In genomic region chr1:139391747-139392146, GRCm38 (mm10) we compare ENCODE assay signal across 22 mouse cellular contexts. TPM values are rescaled to one million over a fixed set of nuclear protein-coding genes. Genes with fewer than 3 reads are reported as not detected.
DNase-seq lines count a peak whose midpoint lies in the region; ATAC-seq lines count a peak whose summit lies in the region.
"Had no signal": no experiment of that assay in that cellular context is flagged by ENCODE, and none has a peak within 500 bp of the region (broad histone marks: within the 10 kb centered on the region; RNA-seq: fewer than 3 reads in every experiment).

No protein-coding gene starts in this region.

- no peaks in the 10 kb centered on the region for H3K36me3 ChIP-seq in hindbrain, embryonic 12.5 days
- H3K36me3 ChIP-seq in hindbrain, embryonic 16.5 days (ENCODE audit: control insufficient read depth, insufficient read depth, low read length): no peaks in the 10 kb centered on the region
- H3K36me3 ChIP-seq in neural tube, embryonic 11.5 days (ENCODE audit: control insufficient read depth, insufficient read depth, low read length): no peaks in the 10 kb centered on the region
- no peaks in the 10 kb centered on the region for H3K36me3 ChIP-seq in neural tube, embryonic 15.5 days
- H3K36me3 ChIP-seq: forebrain, embryonic 15.5 days; G1E; heart, embryonic 10.5 days; intestine, embryonic 15.5 days had no signal

- peak; percentile 8 for DNase-seq in embryo, embryonic 10.5 days (ENCODE audit: low spot score)
- no peak for DNase-seq in embryo, embryonic 9.5 days (ENCODE audit: extremely low spot score)
- peak; percentile 41 for DNase-seq in neural tube, embryonic 11.5 days (ENCODE audit: low spot score)
- peak; percentile 63 for DNase-seq in retina, embryonic 14.5 days (ENCODE audit: low spot score)
- DNase-seq in testis, postnatal 10 days (ENCODE audit: low spot score): no peak
- DNase-seq: adrenal gland, postnatal 10 days; B cell, adult 2 months; cerebellum, adult 11-12 months; cerebellum, adult 9-11 months; cerebellum, postnatal 36 days; gastrocnemius, postnatal 36 days; heart, adult 11 months; heart, postnatal 10 days; heart, postnatal 4 days had no signal

- no peak overlapping the region for H3K4me2 ChIP-seq in hindbrain, embryonic 12.5 days (replicated peaks)
- H3K4me2 ChIP-seq in hindbrain, embryonic 16.5 days (ENCODE audit: low read length): no peak overlapping the region
- H3K4me2 ChIP-seq in neural tube, embryonic 11.5 days (ENCODE audit: low read depth): no peak overlapping the region
- no peak overlapping the region for H3K4me2 ChIP-seq in neural tube, embryonic 15.5 days
- H3K4me2 ChIP-seq: forebrain, embryonic 15.5 days; intestine, embryonic 15.5 days had no signal

- H3K4me3 ChIP-seq in hindbrain, embryonic 12.5 days: no peak overlapping the region
- no peak overlapping the region for H3K4me3 ChIP-seq in hindbrain, embryonic 16.5 days (ENCODE audit: low read length)
- H3K4me3 ChIP-seq in neural tube, embryonic 11.5 days (ENCODE audit: low read depth, low read length): no peak overlapping the region
- no peak overlapping the region for H3K4me3 ChIP-seq in neural tube, embryonic 15.5 days (replicated peaks)
- H3K4me3 ChIP-seq: forebrain, embryonic 15.5 days; heart, embryonic 10.5 days; intestine, embryonic 15.5 days had no signal

- H3K9ac ChIP-seq in hindbrain, embryonic 12.5 days: no peak overlapping the region
- no peak overlapping the region for H3K9ac ChIP-seq in hindbrain, embryonic 16.5 days (ENCODE audit: low read depth, low read length)
- H3K9ac ChIP-seq in neural tube, embryonic 11.5 days (ENCODE audit: low read length): no peak overlapping the region
- H3K9ac ChIP-seq in neural tube, embryonic 15.5 days (replicated peaks): no peak overlapping the region
- H3K9ac ChIP-seq: forebrain, embryonic 15.5 days; intestine, embryonic 15.5 days had no signal

- no peaks in the 10 kb centered on the region for H3K27me3 ChIP-seq in hindbrain, embryonic 12.5 days
- H3K27me3 ChIP-seq in hindbrain, embryonic 16.5 days (replicated peaks; ENCODE audit: control insufficient read depth, insufficient read depth, low read length): no peaks in the 10 kb centered on the region
- no peaks in the 10 kb centered on the region for H3K27me3 ChIP-seq in neural tube, embryonic 11.5 days (ENCODE audit: control insufficient read depth, insufficient read depth, low read length)
- H3K27me3 ChIP-seq in neural tube, embryonic 15.5 days (replicated peaks): no peaks in the 10 kb centered on the region
- H3K27me3 ChIP-seq: forebrain, embryonic 15.5 days; intestine, embryonic 15.5 days had no signal

- ATAC-seq in hindbrain, embryonic 12.5 days (ENCODE audit: low FRiP score): peak; percentile 84
- no peak for ATAC-seq in hindbrain, embryonic 16.5 days
- peak; percentile 27; the same call in 1 of the 2 replicates for ATAC-seq in neural tube, embryonic 11.5 days (ENCODE audit: insufficient read depth, low FRiP score, low TSS enrichment)
- no peak for ATAC-seq in neural tube, embryonic 15.5 days (ENCODE audit: low FRiP score)
- ATAC-seq: CD4-positive, CD25-positive, alpha-beta regulatory T cell, adult 4 months; forebrain, embryonic 15.5 days; intestine, embryonic 15.5 days had no signal

- H3K9me3 ChIP-seq in hindbrain, embryonic 12.5 days (replicated peaks): no peaks in the 10 kb centered on the region
- H3K9me3 ChIP-seq in hindbrain, embryonic 16.5 days (ENCODE audit: control insufficient read depth, low read length): peaks cover 3% of the 10 kb centered on the region; the same call in 1 of the 2 replicates
- no peaks in the 10 kb centered on the region for H3K9me3 ChIP-seq in neural tube, embryonic 11.5 days (ENCODE audit: control insufficient read depth, low read length)
- H3K9me3 ChIP-seq in neural tube, embryonic 15.5 days (replicated peaks): no peaks in the 10 kb centered on the region
- H3K9me3 ChIP-seq: forebrain, embryonic 15.5 days; G1E; heart, embryonic 10.5 days; intestine, embryonic 15.5 days had no signal

- H3K4me1 ChIP-seq in hindbrain, embryonic 12.5 days: no peaks in the 10 kb centered on the region
- no peaks in the 10 kb centered on the region for H3K4me1 ChIP-seq in hindbrain, embryonic 16.5 days (ENCODE audit: control insufficient read depth, insufficient read depth, low read depth, low read length)
- no peaks in the 10 kb centered on the region for H3K4me1 ChIP-seq in neural tube, embryonic 11.5 days (ENCODE audit: control insufficient read depth, insufficient read depth, low read length)
- H3K4me1 ChIP-seq in neural tube, embryonic 15.5 days: 0 out of 2 replicates have a peak, but pooled peaks cover 3% of the 10 kb centered on the region
- H3K4me1 ChIP-seq: forebrain, embryonic 15.5 days; heart, embryonic 10.5 days; intestine, embryonic 15.5 days had no signal

- 28% methylated on average over 2 of the region's 2 CpGs for WGBS in hindbrain, embryonic 12.5 days
- 19% methylated on average over 2 of the region's 2 CpGs for WGBS in hindbrain, embryonic 16.5 days
- WGBS in neural tube, embryonic 11.5 days: 31% methylated on average over 2 of the region's 2 CpGs
- 15% methylated on average over 2 of the region's 2 CpGs for WGBS in neural tube, embryonic 15.5 days

- no peak overlapping the region for H3K27ac ChIP-seq in hindbrain, embryonic 12.5 days
- no peak overlapping the region for H3K27ac ChIP-seq in hindbrain, embryonic 16.5 days (ENCODE audit: low read depth, low read length)
- no peak overlapping the region for H3K27ac ChIP-seq in neural tube, embryonic 11.5 days (ENCODE audit: low read depth, low read length)
- H3K27ac ChIP-seq in neural tube, embryonic 15.5 days (replicated peaks): no peak overlapping the region
- H3K27ac ChIP-seq: forebrain, embryonic 15.5 days; heart, embryonic 10.5 days; intestine, embryonic 15.5 days had no signal

RNA-seq across cellular contexts. Expression of gene Crb1, which starts 14.8 kb away (rescaled TPM):
- 2.1 and 3.0 TPM in 2 replicates for polyA plus RNA-seq in hindbrain, embryonic 12.5 days (2016; fragmentation: Nextera tagmentation; extraction: Ambion mirVana)
- 1.2 and 1.4 TPM in 2 replicates for polyA plus RNA-seq in hindbrain, embryonic 16.5 days (2015; fragmentation: Nextera tagmentation; extraction: Ambion mirVana)
- 2.3 and 2.5 TPM in 2 replicates for polyA plus RNA-seq in neural tube, embryonic 11.5 days (2014; fragmentation: Nextera tagmentation; extraction: Ambion mirVana)
- 0.66 and 0.95 TPM in 2 replicates for polyA plus RNA-seq in neural tube, embryonic 15.5 days (2015; fragmentation: Nextera tagmentation; extraction: Ambion mirVana)
- polyA plus RNA-seq: CD4-positive, CD25-positive, alpha-beta regulatory T cell, adult 4 months; G1E had no signal

RNA-seq across cellular contexts. Expression of gene Zbtb41, which starts 30.3 kb away (rescaled TPM):
- polyA plus RNA-seq in hindbrain, embryonic 12.5 days (2016; fragmentation: Nextera tagmentation; extraction: Ambion mirVana): 19.2 and 20.8 TPM in 2 replicates
- polyA plus RNA-seq in hindbrain, embryonic 16.5 days (2015; fragmentation: Nextera tagmentation; extraction: Ambion mirVana): 11.8 and 14.4 TPM in 2 replicates
- polyA plus RNA-seq in neural tube, embryonic 11.5 days (2014; fragmentation: Nextera tagmentation; extraction: Ambion mirVana): 19.4 and 19.6 TPM in 2 replicates
- 10.5 and 10.9 TPM in 2 replicates for polyA plus RNA-seq in neural tube, embryonic 15.5 days (2015; fragmentation: Nextera tagmentation; extraction: Ambion mirVana)

Comparison
In these comparisons a context has a peak if more than half of its experiments do, and no peak if none do; other contexts are left out.
1. DNase-seq: peak in embryo, embryonic 10.5 days (single experiment), neural tube, embryonic 11.5 days (single experiment) and retina, embryonic 14.5 days (single experiment); none in embryo, embryonic 9.5 days (single experiment) and testis, postnatal 10 days (single experiment).
2. ATAC-seq: peak in hindbrain, embryonic 12.5 days (single experiment) and neural tube, embryonic 11.5 days (single experiment); none in hindbrain, embryonic 16.5 days (single experiment) and neural tube, embryonic 15.5 days (single experiment).